Mouse (Mus musculus): ENCODE measurements around the gene Rasgrf2. TPM values are rescaled to one million over a fixed set of nuclear protein-coding genes. Genes with fewer than 3 reads are reported as not detected.

Gene Rasgrf2
- polyA plus RNA-seq, 1 experiment = 6.3 TPM

- Histone ChIP-seq H3K36me3 (ENCODE audit: control insufficient read depth, insufficient read depth, low read length) (no peaks in the 10 kb centered on the region), H3K27me3 (ENCODE audit: control insufficient read depth, insufficient read depth, low read length) (no peaks in the 10 kb centered on the region), H3K27ac (ENCODE audit: control insufficient read depth, insufficient read depth, low read length) (no peak overlapping the region), H3K4me1 (replicated peaks; ENCODE audit: control insufficient read depth, insufficient read depth, low read length) (no peaks in the 10 kb centered on the region), H3K4me3 (ENCODE audit: control insufficient read depth, insufficient read depth, low read length) (no peak overlapping the region)
- WGBS = 80% methylated on average over 1 of the region's 1 CpGs
- DNase-seq = no peak
- TF ChIP-seq CTCF (IDR thresholded peaks at IDR 0.05; ENCODE audit: borderline replicate concordance, control insufficient read depth, extremely low read depth, insufficient read depth, low read length, poor library complexity) (no peak), POLR2A (IDR thresholded peaks at IDR 0.05; ENCODE audit: control insufficient read depth, extremely low read depth, insufficient read depth, low read length, poor library complexity) (no peak)
These were observed 192.6 kb downstream of the Rasgrf2 start for GRCm38 (mm10) chr13:91938826-91939225.

GRCm38 (mm10) chr13:91937232-91937631 lies 194.2 kb downstream of the Rasgrf2 start:
- WGBS = 95% methylated on average over 2 of the region's 2 CpGs
- H3K27me3 ChIP-seq (ENCODE audit: control insufficient read depth, insufficient read depth, low read length) = no peaks in the 10 kb centered on the region
- DNase-seq = no peak
- TF ChIP-seq CTCF (IDR thresholded peaks at IDR 0.05; ENCODE audit: borderline replicate concordance, control insufficient read depth, extremely low read depth, insufficient read depth, low read length, poor library complexity) (no peak), POLR2A (IDR thresholded peaks at IDR 0.05; ENCODE audit: control insufficient read depth, extremely low read depth, insufficient read depth, low read length, poor library complexity) (no peak)
- H3K27ac ChIP-seq (ENCODE audit: control insufficient read depth, insufficient read depth, low read length) = no peak overlapping the region
- no peak overlapping the region for H3K4me3 ChIP-seq (ENCODE audit: control insufficient read depth, insufficient read depth, low read length)
- H3K36me3 ChIP-seq (ENCODE audit: control insufficient read depth, insufficient read depth, low read length) = no peaks in the 10 kb centered on the region
- H3K4me1 ChIP-seq (replicated peaks; ENCODE audit: control insufficient read depth, insufficient read depth, low read length) = no peaks in the 10 kb centered on the region

GRCm38 (mm10) chr13:91932122-91932521 lies 199.3 kb downstream of the Rasgrf2 start:
- no peak overlapping the region for H3K27ac ChIP-seq (ENCODE audit: control insufficient read depth, insufficient read depth, low read length)
- H3K36me3 ChIP-seq (ENCODE audit: control insufficient read depth, insufficient read depth, low read length) = no peaks in the 10 kb centered on the region
- H3K4me1 ChIP-seq (replicated peaks; ENCODE audit: control insufficient read depth, insufficient read depth, low read length) = no peaks in the 10 kb centered on the region
- no peak overlapping the region for H3K4me3 ChIP-seq (ENCODE audit: control insufficient read depth, insufficient read depth, low read length)
- TF ChIP-seq POLR2A (IDR thresholded peaks at IDR 0.05; ENCODE audit: control insufficient read depth, extremely low read depth, insufficient read depth, low read length, poor library complexity) = no peak
- no peak for TF ChIP-seq CTCF (IDR thresholded peaks at IDR 0.05; ENCODE audit: borderline replicate concordance, control insufficient read depth, extremely low read depth, insufficient read depth, low read length, poor library complexity)
- WGBS = 100% methylated on average over 1 of the region's 1 CpGs
- no peaks in the 10 kb centered on the region for H3K27me3 ChIP-seq (ENCODE audit: control insufficient read depth, insufficient read depth, low read length)
- DNase-seq = no peak

- 89% methylated on average over 7 of the region's 7 CpGs for WGBS
- Histone ChIP-seq H3K4me1 (replicated peaks; ENCODE audit: control insufficient read depth, insufficient read depth, low read length) (no peaks in the 10 kb centered on the region), H3K27ac (ENCODE audit: control insufficient read depth, insufficient read depth, low read length) (no peak overlapping the region), H3K27me3 (ENCODE audit: control insufficient read depth, insufficient read depth, low read length) (no peaks in the 10 kb centered on the region), H3K4me3 (ENCODE audit: control insufficient read depth, insufficient read depth, low read length) (no peak overlapping the region), H3K36me3 (ENCODE audit: control insufficient read depth, insufficient read depth, low read length) (no peaks in the 10 kb centered on the region)
- no peak for DNase-seq
- no peak for TF ChIP-seq CTCF (IDR thresholded peaks at IDR 0.05; ENCODE audit: borderline replicate concordance, control insufficient read depth, extremely low read depth, insufficient read depth, low read length, poor library complexity)
- no peak for TF ChIP-seq POLR2A (IDR thresholded peaks at IDR 0.05; ENCODE audit: control insufficient read depth, extremely low read depth, insufficient read depth, low read length, poor library complexity)
These were observed 201.3 kb downstream of the Rasgrf2 start for GRCm38 (mm10) chr13:91929943-91930726.

GRCm38 (mm10) chr13:91928605-91929389 lies 202.7 kb downstream of the Rasgrf2 start:
- Histone ChIP-seq H3K36me3 (ENCODE audit: control insufficient read depth, insufficient read depth, low read length) (no peaks in the 10 kb centered on the region), H3K4me3 (ENCODE audit: control insufficient read depth, insufficient read depth, low read length) (no peak overlapping the region), H3K4me1 (replicated peaks; ENCODE audit: control insufficient read depth, insufficient read depth, low read length) (no peaks in the 10 kb centered on the region), H3K27me3 (ENCODE audit: control insufficient read depth, insufficient read depth, low read length) (no peaks in the 10 kb centered on the region), H3K27ac (ENCODE audit: control insufficient read depth, insufficient read depth, low read length) (no peak overlapping the region)
- TF ChIP-seq POLR2A (IDR thresholded peaks at IDR 0.05; ENCODE audit: control insufficient read depth, extremely low read depth, insufficient read depth, low read length, poor library complexity) (no peak), CTCF (IDR thresholded peaks at IDR 0.05; ENCODE audit: borderline replicate concordance, control insufficient read depth, extremely low read depth, insufficient read depth, low read length, poor library complexity) (no peak)
- no peak for DNase-seq
- WGBS = 84% methylated on average over 4 of the region's 4 CpGs

- no peak for TF ChIP-seq CTCF (IDR thresholded peaks at IDR 0.05; ENCODE audit: borderline replicate concordance, control insufficient read depth, extremely low read depth, insufficient read depth, low read length, poor library complexity)
- TF ChIP-seq POLR2A (IDR thresholded peaks at IDR 0.05; ENCODE audit: control insufficient read depth, extremely low read depth, insufficient read depth, low read length, poor library complexity) = no peak
- no peaks in the 10 kb centered on the region for H3K36me3 ChIP-seq (ENCODE audit: control insufficient read depth, insufficient read depth, low read length)
- no peaks in the 10 kb centered on the region for H3K27me3 ChIP-seq (ENCODE audit: control insufficient read depth, insufficient read depth, low read length)
- DNase-seq = no peak
- 44% methylated on average over 3 of the region's 3 CpGs for WGBS
- H3K4me3 ChIP-seq (ENCODE audit: control insufficient read depth, insufficient read depth, low read length) = no peak overlapping the region
- H3K4me1 ChIP-seq (replicated peaks; ENCODE audit: control insufficient read depth, insufficient read depth, low read length) = no peaks in the 10 kb centered on the region; the same call in 1 of the 2 replicates
- no peak overlapping the region for H3K27ac ChIP-seq (ENCODE audit: control insufficient read depth, insufficient read depth, low read length)
These were observed 210.4 kb downstream of the Rasgrf2 start for GRCm38 (mm10) chr13:91921010-91921409.
